Comparison of ENCODE assay signal across 12 mouse cellular contexts in the genomic region with DNA sequence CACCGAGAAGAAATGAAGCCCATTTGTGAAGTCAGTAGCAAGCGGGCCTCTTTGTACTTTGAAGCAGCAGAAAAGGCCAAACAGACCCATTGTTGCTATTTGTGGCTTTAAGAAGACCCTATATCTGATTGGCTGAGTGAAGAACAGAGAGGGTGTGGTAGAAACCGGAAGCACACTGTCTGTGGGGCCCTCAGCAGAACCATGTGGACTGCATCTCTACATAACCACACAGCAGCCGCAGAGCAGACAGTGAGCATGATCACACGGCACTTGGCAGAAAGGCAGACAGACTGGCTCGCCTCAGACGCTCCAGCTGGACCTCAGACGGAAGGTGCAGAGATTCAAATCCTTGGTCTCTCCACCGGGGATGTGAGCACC. TPM values are rescaled to one million over a fixed set of nuclear protein-coding genes. Genes with fewer than 3 reads are reported as not detected.
A peak's percentile ranks its signal among the peaks of the same experiment; 100 is the strongest.
DNase-seq lines count a peak whose midpoint lies in the region; ATAC-seq lines count a peak whose summit lies in the region.
"Had no signal": no experiment of that assay in that cellular context is flagged by ENCODE, and none has a peak within 500 bp of the region (broad histone marks: within the 10 kb centered on the region; RNA-seq: fewer than 3 reads in every experiment).

No protein-coding gene starts in this region.

- H3K9me3 ChIP-seq in forebrain, embryonic 13.5 days (replicated peaks): no peaks in the 10 kb centered on the region
- 0 out of 2 replicates have a peak, but pooled peaks cover under 1% of the 10 kb centered on the region for H3K9me3 ChIP-seq in forebrain, embryonic 10.5 days
- no peaks in the 10 kb centered on the region for H3K9me3 ChIP-seq in hindbrain, embryonic 16.5 days (ENCODE audit: control insufficient read depth, low read length)
- H3K9me3 ChIP-seq: embryonic facial prominence, embryonic 15.5 days; heart, embryonic 13.5 days; limb, embryonic 15.5 days; midbrain, embryonic 12.5 days had no signal

- no peaks in the 10 kb centered on the region for H3K36me3 ChIP-seq in forebrain, embryonic 13.5 days (ENCODE audit: poor library complexity, severe bottlenecking)
- no peaks in the 10 kb centered on the region for H3K36me3 ChIP-seq in forebrain, embryonic 10.5 days (replicated peaks)
- no peaks in the 10 kb centered on the region for H3K36me3 ChIP-seq in hindbrain, embryonic 16.5 days (ENCODE audit: control insufficient read depth, insufficient read depth, low read length)
- H3K36me3 ChIP-seq: embryonic facial prominence, embryonic 15.5 days; heart, embryonic 13.5 days; limb, embryonic 15.5 days; midbrain, embryonic 12.5 days had no signal

- 73% methylated on average over 9 of the region's 9 CpGs for WGBS in forebrain, embryonic 13.5 days
- WGBS in forebrain, embryonic 10.5 days: 85% methylated on average over 9 of the region's 9 CpGs
- 77% methylated on average over 9 of the region's 9 CpGs for WGBS in hindbrain, embryonic 16.5 days

- peak overlapping the region; percentile 35 for H3K27ac ChIP-seq in forebrain, embryonic 13.5 days
- H3K27ac ChIP-seq in forebrain, embryonic 10.5 days: no peak overlapping the region
- H3K27ac ChIP-seq in hindbrain, embryonic 16.5 days (ENCODE audit: low read depth, low read length): no peak overlapping the region
- H3K27ac ChIP-seq: embryonic facial prominence, embryonic 15.5 days; heart, embryonic 13.5 days; limb, embryonic 15.5 days; midbrain, embryonic 12.5 days had no signal

- no peak overlapping the region for H3K4me2 ChIP-seq in forebrain, embryonic 13.5 days
- no peak overlapping the region for H3K4me2 ChIP-seq in hindbrain, embryonic 16.5 days (ENCODE audit: low read length)
- H3K4me2 ChIP-seq: embryonic facial prominence, embryonic 15.5 days; heart, embryonic 13.5 days; limb, embryonic 15.5 days; midbrain, embryonic 12.5 days had no signal

- H3K4me1 ChIP-seq in forebrain, embryonic 13.5 days: peaks cover 21% of the 10 kb centered on the region; the same call in 1 of the 2 replicates
- peaks cover 15% of the 10 kb centered on the region; the same call in 1 of the 2 replicates for H3K4me1 ChIP-seq in forebrain, embryonic 10.5 days
- H3K4me1 ChIP-seq in hindbrain, embryonic 16.5 days (ENCODE audit: control insufficient read depth, insufficient read depth, low read depth, low read length): peaks cover 8% of the 10 kb centered on the region; the same call in 1 of the 2 replicates
- H3K4me1 ChIP-seq: heart, embryonic 13.5 days had no signal

- H3K9ac ChIP-seq in forebrain, embryonic 13.5 days: no peak overlapping the region
- H3K9ac ChIP-seq in hindbrain, embryonic 16.5 days (ENCODE audit: low read depth, low read length): no peak overlapping the region
- H3K9ac ChIP-seq: embryonic facial prominence, embryonic 15.5 days; heart, embryonic 13.5 days; limb, embryonic 15.5 days; midbrain, embryonic 12.5 days had no signal

- no peak overlapping the region for H3K4me3 ChIP-seq in forebrain, embryonic 13.5 days
- no peak overlapping the region for H3K4me3 ChIP-seq in forebrain, embryonic 10.5 days
- H3K4me3 ChIP-seq in hindbrain, embryonic 16.5 days (ENCODE audit: low read length): no peak overlapping the region
- H3K4me3 ChIP-seq: embryonic facial prominence, embryonic 15.5 days; heart, embryonic 13.5 days; limb, embryonic 15.5 days; midbrain, embryonic 12.5 days had no signal

- 0 out of 2 replicates have a peak, but pooled peaks cover 3% of the 10 kb centered on the region for H3K27me3 ChIP-seq in forebrain, embryonic 13.5 days
- H3K27me3 ChIP-seq in forebrain, embryonic 10.5 days (ENCODE audit: poor library complexity, severe bottlenecking): no peaks in the 10 kb centered on the region
- H3K27me3 ChIP-seq in hindbrain, embryonic 16.5 days (replicated peaks; ENCODE audit: control insufficient read depth, insufficient read depth, low read length): no peaks in the 10 kb centered on the region
- H3K27me3 ChIP-seq: embryonic facial prominence, embryonic 15.5 days; heart, embryonic 13.5 days had no signal

- no peak for DNase-seq in forebrain, embryonic 10.5 days (ENCODE audit: extremely low spot score, low spot score)
- DNase-seq in right cerebral cortex, postnatal 14 days: peak; percentile 41
- no peak for DNase-seq in right cerebral cortex, adult 18-20 months
- DNase-seq in thymus, postnatal 25 days: peak; percentile 32
- DNase-seq in urinary bladder, postnatal 25 days (ENCODE audit: low spot score): no peak
- no peak for DNase-seq in urinary bladder, postnatal 4 days (ENCODE audit: low spot score in 2 of 2)

- peak; percentile 65 for ATAC-seq in forebrain, embryonic 13.5 days
- ATAC-seq in hindbrain, embryonic 16.5 days: peak; percentile 27

RNA-seq across cellular contexts. Expression of a gene that starts 21.9 kb away (rescaled TPM):
- polyA plus RNA-seq in forebrain, embryonic 13.5 days (2015; fragmentation: Nextera tagmentation; extraction: Ambion mirVana): 1.3 and 2.9 TPM in 2 replicates
- polyA plus RNA-seq in forebrain, embryonic 10.5 days (2016; fragmentation: Nextera tagmentation; extraction: Ambion mirVana): 0.60 and 1.1 TPM in 2 replicates
- polyA plus RNA-seq in hindbrain, embryonic 16.5 days (2015; fragmentation: Nextera tagmentation; extraction: Ambion mirVana): 8.2 and 9.1 TPM in 2 replicates
- polyA plus RNA-seq: heart, embryonic 13.5 days had no signal

RNA-seq across cellular contexts. Expression of a gene that starts 33.2 kb away (rescaled TPM):
- polyA plus RNA-seq in forebrain, embryonic 13.5 days (2015; fragmentation: Nextera tagmentation; extraction: Ambion mirVana): 1.9 TPM in 2 replicates
- 2.9 and 3.5 TPM in 2 replicates for polyA plus RNA-seq in forebrain, embryonic 10.5 days (2016; fragmentation: Nextera tagmentation; extraction: Ambion mirVana)
- 1.7 and 2.1 TPM in 2 replicates for polyA plus RNA-seq in hindbrain, embryonic 16.5 days (2015; fragmentation: Nextera tagmentation; extraction: Ambion mirVana)

Comparison
In these comparisons a context has a peak if more than half of its experiments do, and no peak if none do; other contexts are left out.
1. DNase-seq: peak in right cerebral cortex, postnatal 14 days (single experiment) and thymus, postnatal 25 days (single experiment); none in forebrain, embryonic 10.5 days (single experiment), right cerebral cortex, adult 18-20 months (single experiment), urinary bladder, postnatal 25 days (single experiment) and urinary bladder, postnatal 4 days (0 of 2).